Mouse (Mus musculus) effector memory CD4-positive, alpha-beta T cell, adult 5 months (primary cell): Measurements from ENCODE around the gene Cyfip2. TPM values are rescaled to one million over a fixed set of nuclear protein-coding genes. Genes with fewer than 3 reads are reported as not detected.

ENCODE experiments used
- polyA plus RNA-seq: library from polyadenylated mRNA; unstranded; fragments of 100-300 nt; shearing (Covaris generic); gene quantifications from one replicate; pipeline ENCODE4 v1.2.1, GENCODE M21; 2017

Cyfip2 gene
- polyA plus RNA-seq, result 155 TPM

GRCm38 (mm10) chr11:46312523-46313035 lies at the start of gene Cyfip2:
Cyfip2 (minus strand) TSS chr11:46312859.

GRCm38 (mm10) chr11:46235334-46235733 lies 77.3 kb downstream of the Cyfip2 start, which contains the start of gene Fndc9:
Fndc9 (plus strand) TSS chr11:46235531.

GRCm38 (mm10) chr11:46165866-46166585 lies 146.6 kb downstream of the Cyfip2 start, which contains the start of gene Nipal4:
Nipal4 (minus strand) TSS chr11:46166508.

Other genes with a start within 250 kb of the Cyfip2 start
- gene Nipal4, start 146.4 kb downstream of the Cyfip2 start, polyA plus RNA-seq, result not detected
- 0.97 TPM for gene Fndc9, start 77.3 kb downstream of the Cyfip2 start, polyA plus RNA-seq
- 1,045 TPM for gene Itk, start 76.7 kb upstream of the Cyfip2 start, polyA plus RNA-seq
- gene Fam71b, start 83.7 kb upstream of the Cyfip2 start, polyA plus RNA-seq, result 13.5 TPM
- 37.3 TPM for gene Med7, start 124.1 kb upstream of the Cyfip2 start, polyA plus RNA-seq
- 1.4 TPM for gene Havcr2, start 142.1 kb upstream of the Cyfip2 start, polyA plus RNA-seq
- not detected for gene Gm12169, start 211.4 kb upstream of the Cyfip2 start, polyA plus RNA-seq